Mouse (Mus musculus) ES-E14 (cell line): Measurements from ENCODE around the gene Megf11. TPM values are rescaled to one million over a fixed set of nuclear protein-coding genes. Genes with fewer than 3 reads are reported as not detected.
"Not testable (repeated sequence)": the region's sequence is repeated elsewhere in the genome, so short reads cannot be mapped to it uniquely, and the experiment has no call there.

ENCODE experiments used
- DNase-seq: peaks from one replicate; pipeline ENCODE4 v3.0.0-alpha.2; 2013; ENCODE audit warnings: low read depth, low spot score
- H3K27ac ChIP-seq: 2 replicates; pipeline ENCODE4 v1.5.1; 2012; ENCODE audit warnings: low read depth, mild to moderate bottlenecking, low read length, moderate library complexity, mixed read lengths; ENCODE audit not compliant: poor library complexity, insufficient read depth, severe bottlenecking
- H3K36me3 ChIP-seq: 2 replicates; pipeline ENCODE4 v1.6.1; 2012; ENCODE audit warnings: mild to moderate bottlenecking, low read length, moderate library complexity, mixed read lengths; ENCODE audit not compliant: control insufficient read depth, poor library complexity, insufficient read depth, severe bottlenecking
- H3K4me1 ChIP-seq, 2 experiments: fragments of 150-350 bp in 1 of 2; sonication (generic) in 1 of 2; 2 replicates each; pipeline ENCODE4 v1.6.1; 2012; ENCODE audit warnings: low read length in 2 of 2, mild to moderate bottlenecking in 1 of 2, mixed read lengths in 1 of 2; ENCODE audit not compliant: control insufficient read depth in 2 of 2, insufficient read depth in 2 of 2, poor library complexity in 1 of 2
- H3K4me3 ChIP-seq, 2 experiments: fragments of 150-350 bp in 1 of 2; sonication (generic) in 1 of 2; 2 replicates each; pipeline ENCODE4 v1.5.1; 2012; ENCODE audit warnings: low read length in 2 of 2, low read depth in 1 of 2, mild to moderate bottlenecking in 1 of 2, mixed read lengths in 1 of 2; ENCODE audit not compliant: insufficient read depth in 1 of 2, poor library complexity in 1 of 2, severe bottlenecking in 1 of 2
- H3K9ac ChIP-seq: 2 replicates; pipeline ENCODE4 v1.6.1; 2012; ENCODE audit warnings: low read depth, mild to moderate bottlenecking, low read length, mixed read lengths; ENCODE audit not compliant: poor library complexity, insufficient read depth, severe bottlenecking
- H3K9me3 ChIP-seq: fragments of 150-350 bp; sonication (generic); 2 replicates; pipeline ENCODE4 v1.6.1; 2012; ENCODE audit warnings: low read depth, mild to moderate bottlenecking, low read length; ENCODE audit not compliant: control insufficient read depth, insufficient read depth
- CHD2 ChIP-seq: IDR thresholded peaks from 2 replicates; pipeline ENCODE4 v1.6.1; 2014; ENCODE audit warnings: mild to moderate bottlenecking, low read depth, low read length, inconsistent platforms
- HCFC1 ChIP-seq: IDR thresholded peaks from 2 replicates; pipeline ENCODE4 v1.6.1; 2012; ENCODE audit warnings: low read length, inconsistent platforms, borderline replicate concordance; ENCODE audit not compliant: insufficient read depth
- MAFK ChIP-seq: IDR thresholded peaks from 2 replicates; pipeline ENCODE4 v1.6.1; 2014; ENCODE audit warnings: mild to moderate bottlenecking, low read depth, low read length, inconsistent platforms; ENCODE audit not compliant: insufficient read depth
- ZC3H11A ChIP-seq: IDR thresholded peaks from 2 replicates; pipeline ENCODE4 v1.6.1; 2012; ENCODE audit warnings: low read depth, mild to moderate bottlenecking, inconsistent platforms, low read length, borderline replicate concordance
- ZNF384 ChIP-seq: IDR thresholded peaks from 2 replicates; pipeline ENCODE4 v1.6.1; 2012; ENCODE audit warnings: low read depth, low read length, inconsistent platforms
- in situ Hi-C, 2 experiments: fragments of 600-800 bp; cut with MboI; formaldehyde crosslinking; loops; one replicate each; pipeline ENCODE4 v1.15.1; 2025; ENCODE audit warnings: low sequenced_read_pairs in 2 of 2, inconsistent platforms in 1 of 2; ENCODE audit not compliant: unreplicated experiment in 2 of 2
- total RNA-seq: library from RNA; depleted of rRNA; stranded (reverse); fragments of 300-350 nt; gene quantifications from 2 replicates; pipeline ENCODE4 v1.2.3, GENCODE M21; 2012

The Megf11 gene
- total RNA-seq, 1 experiment, result 7.5 TPM

DNA sequence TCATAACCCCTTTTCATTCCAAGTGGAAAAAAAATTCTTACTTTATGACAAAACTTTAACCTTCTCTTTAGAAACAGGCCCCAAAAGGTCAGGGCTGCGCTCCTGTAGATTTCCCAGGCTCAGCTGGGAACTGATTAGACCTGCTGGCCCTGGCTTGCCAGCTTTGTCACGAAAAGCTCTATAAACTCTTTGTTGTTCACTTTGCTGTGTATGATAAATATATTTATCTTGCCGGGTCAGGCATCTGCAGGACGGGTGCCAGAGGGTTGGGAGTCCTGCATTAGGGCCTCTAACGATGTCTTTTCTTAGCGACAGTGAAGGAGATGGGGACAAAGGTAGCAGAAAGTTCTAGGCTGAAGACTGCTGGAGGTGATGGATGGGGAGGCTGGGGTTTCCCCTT lies 87.3 kb downstream of the Megf11 start:
- TF ChIP-seq HCFC1 (no peak), CHD2 (no peak), ZNF384 (no peak), MAFK (no peak), ZC3H11A (no peak)
- Histone ChIP-seq H3K4me3 (no peak overlapping the region), H3K27ac (no peak overlapping the region), H3K4me1 (no peaks in the 10 kb centered on the region), H3K36me3 (no peaks in the 10 kb centered on the region), H3K9me3 (no peaks in the 10 kb centered on the region), H3K9ac (no peak overlapping the region)
- no peak for DNase-seq
- in situ Hi-C loops, result no loop called here

DNA sequence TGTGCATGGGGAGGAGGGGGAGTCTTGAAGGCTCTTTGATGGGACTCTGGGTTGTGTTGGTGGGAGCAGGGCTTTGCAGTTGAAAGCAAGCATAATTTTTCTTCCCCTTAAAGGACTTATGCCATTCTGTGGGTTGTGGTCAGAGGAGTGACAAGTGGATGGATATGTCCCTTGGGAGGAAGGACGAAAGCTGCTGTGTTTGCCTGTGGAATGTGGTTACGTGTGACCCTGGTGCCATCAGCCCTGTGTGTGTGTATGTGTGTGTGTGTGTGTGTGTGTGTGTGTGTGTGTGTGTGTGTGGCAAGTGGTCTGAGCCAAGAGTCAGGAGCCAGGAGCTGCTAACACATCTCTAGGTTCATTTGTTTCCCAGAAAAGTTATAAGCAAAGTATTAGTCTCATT lies 87.7 kb downstream of the Megf11 start:
- TF ChIP-seq ZC3H11A (no peak), CHD2 (no peak), ZNF384 (no peak), HCFC1 (no peak), MAFK (no peak)
- in situ Hi-C loops, result no loop called here
- H3K4me1 ChIP-seq, result no peaks in the 10 kb centered on the region

DNA sequence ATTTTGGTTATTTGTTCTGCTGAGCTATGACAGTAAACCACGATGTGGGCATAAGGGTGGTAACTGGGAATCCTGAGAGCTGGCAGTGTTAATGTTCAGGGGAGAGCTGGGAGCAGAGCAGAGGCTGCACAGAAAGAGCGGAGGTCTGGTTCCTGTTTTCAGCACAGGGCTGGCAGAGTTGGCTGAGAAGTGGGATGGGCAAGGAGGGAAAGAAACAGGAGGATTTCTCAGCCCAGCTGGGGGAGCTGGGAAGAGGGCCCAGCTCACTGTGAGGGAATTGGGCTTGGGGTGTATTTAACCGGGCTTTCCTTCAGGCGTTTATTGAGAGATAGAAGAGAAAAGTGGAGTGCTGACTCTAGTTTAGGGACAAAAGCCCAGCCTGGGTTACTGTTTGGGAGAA lies 88.3 kb downstream of the Megf11 start:
- Histone ChIP-seq H3K4me3 (no peak overlapping the region), H3K9me3 (no peaks in the 10 kb centered on the region), H3K4me1 (no peaks in the 10 kb centered on the region), H3K36me3 (no peaks in the 10 kb centered on the region), H3K27ac (no peak overlapping the region), H3K9ac (no peak overlapping the region)
- no peak for TF ChIP-seq MAFK
- no peak for TF ChIP-seq ZC3H11A
- TF ChIP-seq ZNF384, result no peak
- TF ChIP-seq HCFC1, result no peak
- TF ChIP-seq CHD2, result no peak
- in situ Hi-C loops, result no loop called here
- no peak for DNase-seq

More for the DNA sequence above, 87.7 kb downstream of the Megf11 start:
- DNase-seq, result no peak
- no peak overlapping the region for H3K9ac ChIP-seq
- no peak overlapping the region for H3K27ac ChIP-seq
- no peak overlapping the region for H3K4me3 ChIP-seq
- H3K36me3 ChIP-seq, result no peaks in the 10 kb centered on the region
- H3K9me3 ChIP-seq, result no peaks in the 10 kb centered on the region

DNA sequence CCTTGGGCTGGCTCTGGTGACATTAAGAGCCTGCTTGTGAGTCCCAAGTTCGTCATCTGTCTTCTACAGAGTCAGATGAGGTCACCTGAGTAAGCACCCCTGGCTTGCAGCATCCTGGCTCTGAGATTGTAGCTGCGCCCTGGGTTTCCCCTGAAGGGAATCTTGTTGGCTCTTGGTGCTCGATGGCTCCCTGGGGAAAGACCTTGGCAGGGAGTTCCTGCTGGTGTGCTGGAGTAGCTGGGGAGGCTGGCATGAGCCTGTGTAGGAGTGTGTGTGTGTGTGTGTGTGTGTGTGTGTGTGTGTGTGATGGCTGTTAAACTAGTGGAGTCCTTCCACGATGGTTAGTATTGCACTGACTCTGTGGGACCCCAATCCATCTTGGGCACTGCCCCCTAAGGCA lies 88.7 kb downstream of the Megf11 start:
- TF ChIP-seq ZNF384 (no peak), ZC3H11A (no peak), CHD2 (no peak), MAFK (no peak), HCFC1 (no peak)
- no peak for DNase-seq
- Histone ChIP-seq H3K36me3 (no peaks in the 10 kb centered on the region), H3K9me3 (no peaks in the 10 kb centered on the region), H3K27ac (no peak overlapping the region), H3K4me1 (no peaks in the 10 kb centered on the region), H3K9ac (no peak overlapping the region), H3K4me3 (no peak overlapping the region)
- in situ Hi-C loops, result no loop called here

DNA sequence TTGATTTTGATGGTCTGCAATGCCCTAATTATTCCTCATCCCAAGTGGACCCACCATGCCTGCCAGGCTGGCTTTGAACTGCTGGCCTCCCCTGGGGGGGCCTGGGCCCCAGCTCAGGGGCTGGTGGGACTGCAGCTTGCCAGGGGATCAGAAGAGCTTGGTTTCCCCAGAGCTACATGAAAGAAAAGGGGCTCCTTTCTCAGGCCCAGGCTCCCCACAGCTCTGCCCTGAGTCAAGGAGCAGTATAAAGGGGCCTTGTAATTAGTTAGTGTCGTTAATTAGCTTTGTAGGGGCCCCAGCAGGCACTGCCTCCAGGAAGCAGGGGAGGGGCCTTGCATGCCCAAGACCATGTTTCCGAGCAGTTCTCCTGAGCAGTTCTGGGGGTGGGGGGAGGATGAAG lies 90.5 kb downstream of the Megf11 start:
- Histone ChIP-seq H3K4me1 (no peaks in the 10 kb centered on the region), H3K36me3 (no peaks in the 10 kb centered on the region), H3K27ac (no peak overlapping the region), H3K9me3 (no peaks in the 10 kb centered on the region), H3K4me3 (no peak overlapping the region), H3K9ac (no peak overlapping the region)
- in situ Hi-C loops, result no loop called here
- TF ChIP-seq ZC3H11A (no peak), HCFC1 (no peak), MAFK (no peak), ZNF384 (no peak), CHD2 (no peak)
- DNase-seq, result no peak

DNA sequence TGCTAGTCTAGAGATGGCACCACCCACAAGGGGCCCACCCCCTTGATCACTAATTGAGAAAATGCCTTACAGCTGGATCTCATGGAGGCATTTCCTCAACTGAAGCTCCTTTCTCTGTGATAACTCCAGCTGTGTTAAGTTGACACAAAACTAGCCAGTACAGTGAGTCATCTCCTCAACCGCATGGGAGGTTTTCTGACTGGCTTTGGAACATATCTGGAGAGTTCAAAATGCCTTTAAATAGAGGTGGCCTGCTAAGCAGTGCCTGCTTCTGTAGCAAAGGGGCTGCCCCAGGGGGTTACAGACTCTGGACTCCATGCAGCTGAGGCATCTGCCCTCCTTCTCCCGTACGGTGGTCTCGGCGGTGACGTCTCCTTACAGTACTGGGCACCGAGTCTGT lies 92.0 kb downstream of the Megf11 start:
- H3K27ac ChIP-seq, H3K9me3 ChIP-seq, H3K9ac ChIP-seq, H3K4me3 ChIP-seq, DNase-seq, in situ Hi-C loops, H3K4me1 ChIP-seq, H3K36me3 ChIP-seq: not testable (repeated sequence)
